Comparison of ENCODE assay signal across 14 mouse cellular contexts in genomic region chr17:34022987-34023386, GRCm38 (mm10). TPM values are rescaled to one million over a fixed set of nuclear protein-coding genes. Genes with fewer than 3 reads are reported as not detected.
DNase-seq lines count a peak whose midpoint lies in the region; ATAC-seq and TF ChIP-seq lines count a peak whose summit lies in the region.
"Had no signal": no experiment of that assay in that cellular context is flagged by ENCODE, and none has a peak within 500 bp of the region (broad histone marks: within the 10 kb centered on the region; RNA-seq: fewer than 3 reads in every experiment).

No protein-coding gene starts in this region.

- peaks cover 26% of the 10 kb centered on the region for H3K36me3 ChIP-seq in hindbrain, embryonic 11.5 days (ENCODE audit: control insufficient read depth, insufficient read depth, low read length)
- H3K36me3 ChIP-seq in hindbrain, postnatal 0 days (ENCODE audit: insufficient read depth, low read length) = no peaks in the 10 kb centered on the region

- H3K9ac ChIP-seq in hindbrain, embryonic 11.5 days (ENCODE audit: low read depth, low read length) = no peak overlapping the region
- H3K9ac ChIP-seq in hindbrain, postnatal 0 days (replicated peaks; ENCODE audit: low read length) = no peak overlapping the region
- H3K9ac ChIP-seq: limb, embryonic 15.5 days; lung, embryonic 15.5 days had no signal

- 94% methylated on average over 20 of the region's 20 CpGs for WGBS in hindbrain, embryonic 11.5 days
- WGBS in hindbrain, postnatal 0 days = 97% methylated on average over 20 of the region's 20 CpGs

- H3K4me2 ChIP-seq in hindbrain, embryonic 11.5 days (replicated peaks; ENCODE audit: low read depth, low read length) = no peak overlapping the region
- H3K4me2 ChIP-seq in hindbrain, postnatal 0 days (ENCODE audit: low read depth, low read length) = no peak overlapping the region

- no peak overlapping the region for H3K27ac ChIP-seq in hindbrain, embryonic 11.5 days (ENCODE audit: low read depth, low read length)
- no peak overlapping the region for H3K27ac ChIP-seq in hindbrain, postnatal 0 days
- H3K27ac ChIP-seq: limb, embryonic 15.5 days; lung, embryonic 15.5 days had no signal

- peak; percentile 47 for DNase-seq in cerebellum, adult 9-10 months
- DNase-seq in cerebellum, postnatal 10 days = no peak
- no peak for DNase-seq in hindbrain, embryonic 11.5 days (ENCODE audit: low spot score)
- no peak for DNase-seq in hindbrain, postnatal 0 days (ENCODE audit: low spot score)
- peak; percentile 12 for DNase-seq in ovary, postnatal 36 days (ENCODE audit: low spot score)
- DNase-seq in ovary, adult 18-20 months (ENCODE audit: low spot score) = no peak
- DNase-seq in urinary bladder, postnatal 36 days (ENCODE audit: low spot score in 2 of 2) = no peak
- no peak for DNase-seq in lung, adult 18-20 months
- DNase-seq: gastrocnemius, postnatal 14 days; kidney, postnatal 14 days; right cerebral cortex, adult 18-20 months had no signal

- H3K4me3 ChIP-seq in hindbrain, embryonic 11.5 days (ENCODE audit: low read depth, low read length) = 0 out of 2 replicates have a peak overlapping the region, but pooled peaks have one; percentile 6
- H3K4me3 ChIP-seq in hindbrain, postnatal 0 days (ENCODE audit: low read length) = no peak overlapping the region

- ATAC-seq in hindbrain, embryonic 11.5 days (ENCODE audit: low FRiP score) = no peak
- no peak for ATAC-seq in hindbrain, postnatal 0 days

- H3K9me3 ChIP-seq in hindbrain, embryonic 11.5 days (ENCODE audit: control insufficient read depth, low read length) = peaks cover 6% of the 10 kb centered on the region; the same call in 1 of the 2 replicates
- H3K9me3 ChIP-seq in hindbrain, postnatal 0 days (ENCODE audit: low read length) = no peaks in the 10 kb centered on the region

- H3K27me3 ChIP-seq in hindbrain, embryonic 11.5 days (ENCODE audit: control insufficient read depth, insufficient read depth, low read length) = no peaks in the 10 kb centered on the region
- no peaks in the 10 kb centered on the region for H3K27me3 ChIP-seq in hindbrain, postnatal 0 days (ENCODE audit: insufficient read depth, low read length)
- H3K27me3 ChIP-seq: limb, embryonic 15.5 days; lung, embryonic 15.5 days; neural tube, embryonic 13.5 days had no signal

- TF ChIP-seq CTCF in hindbrain, postnatal 0 days (IDR thresholded peaks at IDR 0.05; ENCODE audit: low read depth) = no peak

- peaks cover 19% of the 10 kb centered on the region for H3K4me1 ChIP-seq in hindbrain, embryonic 11.5 days (replicated peaks; ENCODE audit: control insufficient read depth, insufficient read depth, low read length)
- H3K4me1 ChIP-seq in hindbrain, postnatal 0 days (ENCODE audit: insufficient read depth, low read length) = peaks cover 17% of the 10 kb centered on the region

RNA-seq across cellular contexts. Expression of gene Ring1, which starts 1.5 kb away (rescaled TPM):
- polyA plus RNA-seq in hindbrain, embryonic 11.5 days (2014; fragmentation: Nextera tagmentation; extraction: Ambion mirVana) = 5.9 and 6.3 TPM in 2 replicates
- 19.1 and 22.1 TPM in 2 replicates for total RNA-seq in hindbrain, postnatal 0 days (2014; rRNA removed)
- polyA plus RNA-seq in hindbrain, postnatal 0 days (2015; fragmentation: Nextera tagmentation; extraction: Ambion mirVana) = 19.2 and 20.0 TPM in 2 replicates

RNA-seq across cellular contexts. Expression of gene H2-Ke6, which starts 4.9 kb away (rescaled TPM):
- 50.5 and 54.8 TPM in 2 replicates for polyA plus RNA-seq in hindbrain, embryonic 11.5 days (2014; fragmentation: Nextera tagmentation; extraction: Ambion mirVana)
- 78.3 and 87.4 TPM in 2 replicates for total RNA-seq in hindbrain, postnatal 0 days (2014; rRNA removed)
- polyA plus RNA-seq in hindbrain, postnatal 0 days (2015; fragmentation: Nextera tagmentation; extraction: Ambion mirVana) = 74.9 and 78.9 TPM in 2 replicates

RNA-seq across cellular contexts. Expression of gene Slc39a7, which starts 8.5 kb away (rescaled TPM):
- 75.9 and 80.3 TPM in 2 replicates for polyA plus RNA-seq in hindbrain, embryonic 11.5 days (2014; fragmentation: Nextera tagmentation; extraction: Ambion mirVana)
- 188 and 250 TPM in 2 replicates for total RNA-seq in hindbrain, postnatal 0 days (2014; rRNA removed)
- polyA plus RNA-seq in hindbrain, postnatal 0 days (2015; fragmentation: Nextera tagmentation; extraction: Ambion mirVana) = 148 and 150 TPM in 2 replicates

RNA-seq across cellular contexts. Expression of gene Rxrb, which starts 8.6 kb away (rescaled TPM):
- 16.3 and 16.8 TPM in 2 replicates for polyA plus RNA-seq in hindbrain, embryonic 11.5 days (2014; fragmentation: Nextera tagmentation; extraction: Ambion mirVana)
- total RNA-seq in hindbrain, postnatal 0 days (2014; rRNA removed) = 51.5 and 64.8 TPM in 2 replicates
- 48.7 and 49.2 TPM in 2 replicates for polyA plus RNA-seq in hindbrain, postnatal 0 days (2015; fragmentation: Nextera tagmentation; extraction: Ambion mirVana)

RNA-seq across cellular contexts. Expression of gene Col11a2, which starts 16.2 kb away (rescaled TPM):
- 0.91 and 1.4 TPM in 2 replicates for polyA plus RNA-seq in hindbrain, embryonic 11.5 days (2014; fragmentation: Nextera tagmentation; extraction: Ambion mirVana)
- total RNA-seq in hindbrain, postnatal 0 days (2014; rRNA removed) = 12.1 and 16.7 TPM in 2 replicates
- 5.4 TPM in 2 replicates for polyA plus RNA-seq in hindbrain, postnatal 0 days (2015; fragmentation: Nextera tagmentation; extraction: Ambion mirVana)

Comparison
In these comparisons a context has a peak if more than half of its experiments do, and no peak if none do; other contexts are left out.
1. DNase-seq: peak in cerebellum, adult 9-10 months (single experiment) and ovary, postnatal 36 days (single experiment); none in cerebellum, postnatal 10 days (0 of 2), hindbrain, embryonic 11.5 days (single experiment), hindbrain, postnatal 0 days (single experiment), ovary, adult 18-20 months (single experiment), urinary bladder, postnatal 36 days (0 of 2) and lung, adult 18-20 months (0 of 2).